Mouse (Mus musculus) adrenal gland, adult 8-10 months (tissue): ENCODE measurements around the gene Cdhr5. TPM values are rescaled to one million over a fixed set of nuclear protein-coding genes. Genes with fewer than 3 reads are reported as not detected.

Experiments used
- DNase-seq: peaks from one replicate; pipeline ENCODE4 v3.0.0; 2022
- microRNA-seq, 2 experiments: library from miRNA; unstranded; fragments of <30 nt; microRNA quantifications; one replicate each; pipeline ENCODE4 v1.2.0; 2022
- total RNA-seq, 4 experiments: library from RNA; stranded (reverse); gene quantifications; 2 replicates each; pipeline ENCODE4 v1.2.4; 2022

Gene Cdhr5
- total RNA-seq, 4 experiments from 2014 or later, result 2.3 to 5.5 (median 3.2) TPM

GRCm38 (mm10) chr7:141222126-141222467 lies 54.5 kb downstream of the Cdhr5 start:
- DNase-seq, result no peak

GRCm38 (mm10) chr7:141221249-141222125 lies 55.1 kb downstream of the Cdhr5 start:
- DNase-seq, result peak; percentile 96

- DNase-seq, result no peak
These were observed 56.2 kb downstream of the Cdhr5 start for GRCm38 (mm10) chr7:141220377-141220776.

GRCm38 (mm10) chr7:141219558-141220099 lies 57.0 kb downstream of the Cdhr5 start:
- no peak for DNase-seq

Small RNA genes lying within 50 kb of the gene (microRNA-seq; reads per million reads assigned to microRNA genes)
- gene Mir210, result 158 to 285 reads per million in 2 experiments

Other genes with a start within 250 kb of the Cdhr5 start
- gene Gm17387, start 247.7 kb downstream of the Cdhr5 start, total RNA-seq, result not detected
- gene B4galnt4, start 215.7 kb downstream of the Cdhr5 start, total RNA-seq, result 1 to 10 TPM; 2.0 to 6.1 (median 2.7) TPM
- gene Pkp3, start 198.6 kb downstream of the Cdhr5 start, total RNA-seq, result 1 to 10 TPM; 1.6 to 3.1 (median 2.1) TPM
- 1 to 10 TPM; 4.2 to 5.8 (median 4.8) TPM for gene Sigirr, start 176.2 kb downstream of the Cdhr5 start, total RNA-seq
- under 1 TPM in 1 of 4 experiments, not detected in 3; 0.21 TPM for gene Ano9, start 159.0 kb downstream of the Cdhr5 start, total RNA-seq
- 10 to 100 TPM; 36.4 to 46.7 (median 43.0) TPM for gene Ptdss2, start 154.4 kb downstream of the Cdhr5 start, total RNA-seq
- gene Rnh1, start 103.9 kb downstream of the Cdhr5 start, total RNA-seq, result 100 to 1,000 TPM; 339 to 382 (median 360) TPM
- gene Hras, start 82.8 kb downstream of the Cdhr5 start, total RNA-seq, result 100 to 1,000 TPM in 1 of 4 experiments, 10 to 100 TPM in 3; 80.0 to 105 (median 92.6) TPM
- gene Lrrc56, start 82.6 kb downstream of the Cdhr5 start, total RNA-seq, result 10 to 100 TPM in 1 of 4 experiments, 1 to 10 TPM in 3; 6.6 to 12.1 (median 8.4) TPM
- under 1 TPM; 0.12 to 0.94 (median 0.66) TPM for gene Lmntd2, start 62.7 kb downstream of the Cdhr5 start, total RNA-seq
- 1 to 10 TPM; 5.6 to 7.7 (median 6.3) TPM for gene Rassf7, start 60.9 kb downstream of the Cdhr5 start, total RNA-seq
- gene Phrf1, start 48.0 kb downstream of the Cdhr5 start, total RNA-seq, result 10 to 100 TPM; 79.8 to 92.9 (median 84.3) TPM
- 10 to 100 TPM in 2 of 4 experiments, 1 to 10 TPM in 2; 7.0 to 10.7 (median 9.4) TPM for gene Irf7, start 10.3 kb downstream of the Cdhr5 start, total RNA-seq
- under 1 TPM in 1 of 4 experiments, not detected in 3; 0.67 TPM for gene Sct, start 2.3 kb upstream of the Cdhr5 start, total RNA-seq
- gene Drd4, start 15.2 kb upstream of the Cdhr5 start, total RNA-seq, result 1 to 10 TPM in 1 of 4 experiments, under 1 TPM in 1, not detected in 2; 0.40 to 1.3 TPM
- gene Deaf1, start 50.9 kb upstream of the Cdhr5 start, total RNA-seq, result 10 to 100 TPM; 27.1 to 47.4 (median 36.7) TPM
- gene Tmem80, start 51.0 kb upstream of the Cdhr5 start, total RNA-seq, result 10 to 100 TPM; 31.4 to 46.6 (median 34.8) TPM
- gene Eps8l2, start 62.1 kb upstream of the Cdhr5 start, total RNA-seq, result 1 to 10 TPM; 2.0 to 2.9 (median 2.3) TPM
- 100 to 1,000 TPM; 429 to 671 (median 576) TPM for gene Taldo1, start 115.4 kb upstream of the Cdhr5 start, total RNA-seq
- 10 to 100 TPM; 38.9 to 52.2 (median 47.6) TPM for gene Gatd1, start 137.3 kb upstream of the Cdhr5 start, total RNA-seq
- gene Cend1, start 152.7 kb upstream of the Cdhr5 start, total RNA-seq, result 1 to 10 TPM; 1.5 to 2.6 (median 2.1) TPM
- gene Slc25a22, start 161.1 kb upstream of the Cdhr5 start, total RNA-seq, result 100 to 1,000 TPM in 3 of 4 experiments, 10 to 100 TPM in 1; 86.7 to 109 (median 104) TPM
- gene Pidd1, start 167.2 kb upstream of the Cdhr5 start, total RNA-seq, result 1 to 10 TPM; 1.0 to 2.3 (median 1.4) TPM
- gene Rplp2, start 170.6 kb upstream of the Cdhr5 start, total RNA-seq, result 1,000 to 10,000 TPM in 3 of 4 experiments, 100 to 1,000 TPM in 1; 998 to 1,129 (median 1,024) TPM
- 100 to 1,000 TPM; 256 to 532 (median 452) TPM for gene Pnpla2, start 178.4 kb upstream of the Cdhr5 start, total RNA-seq
- gene Cracr2b, start 184.3 kb upstream of the Cdhr5 start, total RNA-seq, result 10 to 100 TPM; 11.7 to 21.1 (median 18.7) TPM
- gene Cd151, start 190.6 kb upstream of the Cdhr5 start, total RNA-seq, result 100 to 1,000 TPM; 323 to 455 (median 409) TPM
- 100 to 1,000 TPM in 3 of 4 experiments, 10 to 100 TPM in 1; 99.4 to 147 (median 129) TPM for gene Polr2l, start 198.3 kb upstream of the Cdhr5 start, total RNA-seq
- gene Tspan4, start 198.5 kb upstream of the Cdhr5 start, total RNA-seq, result 100 to 1,000 TPM in 2 of 4 experiments, 10 to 100 TPM in 2; 89.1 to 191 (median 124) TPM